Mouse (Mus musculus): ENCODE data around the gene 4930524J08Rik.

The 4930524J08Rik gene

DNA sequence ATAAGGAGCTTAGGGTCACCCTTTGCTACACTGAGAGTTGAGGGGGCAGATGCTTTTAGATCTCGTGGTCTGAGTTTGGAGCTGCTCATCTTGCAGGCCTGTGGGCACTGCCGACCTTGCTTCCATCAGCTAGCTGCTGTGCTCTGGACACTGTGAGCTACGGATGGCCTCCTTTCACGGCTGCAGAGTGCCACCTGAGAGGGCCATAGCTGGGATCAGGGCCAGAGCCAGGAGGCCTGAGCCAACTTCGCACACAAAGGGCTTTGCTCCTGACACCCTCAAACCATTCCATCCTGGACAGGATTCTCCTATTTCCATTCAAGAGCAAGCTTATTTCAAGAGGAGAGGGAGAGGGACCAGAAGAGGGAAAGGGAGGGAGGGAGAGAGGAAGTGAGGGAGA, 45.5 kb downstream of the 4930524J08Rik start:
- Histone ChIP-seq H3K27me3 (ENCODE audit: control insufficient read depth, insufficient read depth, low read length, poor library complexity, severe bottlenecking) (no peaks in the 10 kb centered on the region), H3K36me3 (ENCODE audit: control insufficient read depth, insufficient read depth, low read length, poor library complexity, severe bottlenecking) (no peaks in the 10 kb centered on the region)
- DNase-seq (ENCODE audit: low read depth, low spot score) = no peak

- no peaks in the 10 kb centered on the region for H3K27me3 ChIP-seq (ENCODE audit: control insufficient read depth, insufficient read depth, low read length, poor library complexity, severe bottlenecking)
These were observed 46.0 kb downstream of the 4930524J08Rik start for GRCm38 (mm10) chr5:100024868-100025267.

More at GRCm38 (mm10) chr5:100024868-100025267, 46.0 kb downstream of the 4930524J08Rik start:
- DNase-seq (ENCODE audit: low read depth, low spot score) = no peak
- no peaks in the 10 kb centered on the region for H3K36me3 ChIP-seq (ENCODE audit: control insufficient read depth, insufficient read depth, low read length, poor library complexity, severe bottlenecking)
